Mouse (Mus musculus): Measurements from ENCODE around the gene Cfap74.

GRCm38 (mm10) chr4:155482125-155482480 is 73.1 kb downstream of the Cfap74 start:
- no peak for TF ChIP-seq POLR2A (IDR thresholded peaks at IDR 0.05; ENCODE audit: borderline replicate concordance, extremely low read depth, low read depth, low read length)
- TF ChIP-seq CTCF (IDR thresholded peaks at IDR 0.05; ENCODE audit: insufficient read depth, low read length): no peak

Measured in lung, adult 2 months (tissue).